Mouse (Mus musculus) liver, embryonic 13.5 days (tissue): ENCODE results near the gene Gm42372. TPM values are rescaled to one million over a fixed set of nuclear protein-coding genes. Genes with fewer than 3 reads are reported as not detected.

ENCODE experiments used
- ATAC-seq: fragments of 200-750 bp; cut with Nextera tagmentation; 2 replicates; pipeline ENCODE4 v1.8.0; 2017; ENCODE audit warnings: low read depth, mild to moderate bottlenecking, moderate number of reproducible peaks, moderate library complexity
- DNase-seq: peaks from one replicate; pipeline ENCODE4 v3.0.0; 2022
- H3K27ac ChIP-seq: fragments of 300-500 bp; sonication (generic); 2 replicates; pipeline ENCODE4 v1.5.1; 2015; ENCODE audit warnings: moderate library complexity, mild to moderate bottlenecking, inconsistent platforms
- H3K27me3 ChIP-seq: fragments of 300-500 bp; sonication (generic); 2 replicates; pipeline ENCODE4 v1.6.1; 2015; ENCODE audit warnings: mild to moderate bottlenecking, inconsistent platforms
- H3K36me3 ChIP-seq: fragments of 300-500 bp; sonication (generic); 2 replicates; pipeline ENCODE4 v1.6.1; 2015; ENCODE audit warnings: mild to moderate bottlenecking, inconsistent platforms
- H3K4me1 ChIP-seq: fragments of 300-500 bp; sonication (generic); replicated peaks from 2 replicates; pipeline ENCODE4 v1.6.1; 2015; ENCODE audit warnings: inconsistent platforms
- H3K4me2 ChIP-seq: fragments of 300-500 bp; sonication (generic); 2 replicates; pipeline ENCODE4 v1.6.1; 2015; ENCODE audit warnings: inconsistent platforms, mild to moderate bottlenecking, moderate library complexity
- H3K4me3 ChIP-seq: fragments of 300-500 bp; sonication (generic); replicated peaks from 2 replicates; pipeline ENCODE4 v1.5.1; 2015; ENCODE audit warnings: mild to moderate bottlenecking, inconsistent platforms
- H3K9ac ChIP-seq: fragments of 300-500 bp; sonication (generic); 2 replicates; pipeline ENCODE4 v1.6.1; 2015; ENCODE audit warnings: mild to moderate bottlenecking, inconsistent platforms
- H3K9me3 ChIP-seq: fragments of 300-500 bp; sonication (generic); replicated peaks from 2 replicates; pipeline ENCODE4 v1.6.1; 2016; ENCODE audit warnings: inconsistent platforms
- WGBS: fragments of 180-500 bp; shearing (Covaris S2); methylation state at CpG from one replicate; pipeline ENCODE4 v1.1.7; 2015; ENCODE audit not compliant: insufficient replicate concordance; 5-methylcytosine and 5-hydroxymethylcytosine counted together
- polyA plus RNA-seq: library from polyadenylated mRNA; unstranded; fragments of >200 nt; fragmentation: Nextera tagmentation; extraction: Ambion mirVana; gene quantifications from 2 replicates; pipeline ENCODE4 v1.2.1, GENCODE M21; 2015

Gene Gm42372
- polyA plus RNA-seq: 0.07 and 0.09 TPM in 2 replicates

DNA sequence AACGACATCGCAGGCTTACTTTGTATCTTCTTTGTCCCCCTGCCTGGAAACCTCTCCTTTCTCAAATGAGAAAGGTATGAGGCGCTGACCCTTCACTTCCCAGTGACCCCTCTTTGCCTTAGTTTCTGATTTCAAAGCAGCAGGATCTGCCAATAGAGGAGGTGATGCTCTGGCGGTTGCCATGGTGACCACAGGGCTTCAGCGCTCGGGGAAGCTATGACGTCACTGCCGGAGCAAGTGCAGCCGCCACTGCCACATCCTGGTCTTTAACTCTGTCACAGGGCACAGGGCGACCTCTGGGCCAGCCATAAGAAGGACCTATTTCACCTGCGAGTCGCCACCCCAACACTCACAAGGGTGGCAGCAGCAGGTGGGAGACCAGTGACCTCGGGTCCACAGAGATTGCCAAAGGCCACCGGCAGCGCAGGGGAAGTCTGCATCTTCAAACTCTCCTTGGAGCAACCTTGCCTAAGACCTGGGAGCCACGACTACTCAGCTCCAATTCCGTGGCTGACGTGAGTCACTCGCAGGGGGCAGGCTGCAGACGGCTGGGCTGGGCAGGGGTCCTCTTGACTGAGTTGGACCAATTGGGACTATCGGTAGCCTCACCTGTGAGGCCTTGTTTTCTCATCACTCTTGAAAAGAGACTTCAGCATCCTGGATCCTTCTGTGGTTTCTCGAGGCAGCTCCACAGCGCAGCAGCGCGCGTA lies at the start of gene Gm42372:
Gene Gm42372 (plus strand): TSS at position 228 of the 710 bp plus-strand sequence.
- Histone ChIP-seq H3K4me3 (no peak within 1 kb of the TSS), H3K4me2 (no peak within 1 kb of the TSS), H3K9ac (no peak within 1 kb of the TSS), H3K27ac (no peak within 1 kb of the TSS), H3K4me1 (peaks cover 28% of the 10 kb centered on the region), H3K36me3 (no peaks in the 10 kb centered on the region), H3K27me3 (no peaks in the 10 kb centered on the region), H3K9me3 (no peaks in the 10 kb centered on the region)
- 38% methylated on average over 26 of the region's 26 CpGs for WGBS
- no peak for ATAC-seq
- no peak for DNase-seq

DNA sequence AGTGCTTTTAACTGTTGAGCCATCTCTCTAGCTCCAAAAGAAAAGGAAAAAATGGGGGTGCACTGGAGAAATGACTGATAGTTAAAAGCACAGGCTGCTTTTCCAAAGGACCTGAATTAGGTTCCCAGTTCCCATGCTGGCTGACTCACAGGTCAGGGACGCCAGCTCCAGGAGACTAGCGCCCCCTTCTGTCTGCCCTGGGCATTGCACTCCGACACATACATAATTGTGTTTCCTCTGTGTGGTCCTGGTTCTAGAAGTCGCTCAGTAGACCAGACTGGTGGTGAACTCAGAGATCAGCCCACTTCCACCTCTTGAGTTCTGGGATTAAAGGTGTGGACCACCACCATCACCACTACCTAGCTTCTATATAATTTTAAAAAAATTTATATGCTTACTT lies 45.6 kb upstream of the Gm42372 start:
- DNase-seq (no peak), ATAC-seq (no peak)
- WGBS: 39% methylated on average over 4 of the region's 4 CpGs
- Histone ChIP-seq H3K27ac (no peak overlapping the region), H3K4me2 (no peak overlapping the region), H3K4me3 (no peak overlapping the region), H3K4me1 (0 out of 2 replicates have a peak, but pooled peaks cover 2% of the 10 kb centered on the region), H3K36me3 (no peaks in the 10 kb centered on the region), H3K27me3 (peaks cover 24% of the 10 kb centered on the region), H3K9ac (no peak overlapping the region), H3K9me3 (no peaks in the 10 kb centered on the region)

DNA sequence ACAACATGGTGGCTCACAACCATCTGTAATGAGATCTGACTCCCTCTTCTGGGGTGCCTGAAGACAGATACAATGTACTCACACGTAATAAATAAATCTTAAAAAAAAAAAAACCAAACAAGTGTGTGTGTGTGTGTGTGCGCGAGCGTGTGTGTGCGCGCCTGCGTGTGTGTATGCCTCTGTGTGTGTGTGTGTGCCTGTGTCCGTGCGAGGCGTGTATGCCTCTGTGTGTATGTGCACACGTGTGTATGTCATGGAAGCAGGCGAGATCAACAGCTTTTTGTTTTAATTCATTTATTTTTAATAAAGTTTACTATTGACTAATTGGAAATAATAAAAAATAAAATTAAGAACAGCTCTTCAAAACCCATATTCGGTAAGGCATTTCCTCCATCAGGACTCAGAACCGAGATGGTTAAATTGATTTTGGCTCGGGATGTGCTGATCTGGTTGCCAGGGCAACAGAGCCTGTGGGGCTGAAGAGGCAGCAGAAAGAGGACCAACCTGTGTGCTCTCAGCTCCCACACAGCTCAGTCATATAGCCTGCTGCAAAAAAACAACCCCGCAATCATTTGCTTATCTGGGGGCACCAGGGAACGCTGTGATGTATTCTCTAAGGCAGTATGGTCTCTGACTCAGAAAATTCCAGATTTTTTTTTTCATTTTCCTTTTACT lies 44.6 kb upstream of the Gm42372 start:
- no peak overlapping the region for H3K9ac ChIP-seq
- H3K4me2 ChIP-seq: no peak overlapping the region
- H3K27ac ChIP-seq: no peak overlapping the region
- no peak for ATAC-seq
- WGBS: 58% methylated on average over 17 of the region's 17 CpGs
- H3K4me1 ChIP-seq: no peaks in the 10 kb centered on the region
- DNase-seq: no peak
- no peaks in the 10 kb centered on the region for H3K36me3 ChIP-seq
- H3K4me3 ChIP-seq: no peak overlapping the region
- H3K9me3 ChIP-seq: no peaks in the 10 kb centered on the region
- peaks cover 33% of the 10 kb centered on the region for H3K27me3 ChIP-seq

DNA sequence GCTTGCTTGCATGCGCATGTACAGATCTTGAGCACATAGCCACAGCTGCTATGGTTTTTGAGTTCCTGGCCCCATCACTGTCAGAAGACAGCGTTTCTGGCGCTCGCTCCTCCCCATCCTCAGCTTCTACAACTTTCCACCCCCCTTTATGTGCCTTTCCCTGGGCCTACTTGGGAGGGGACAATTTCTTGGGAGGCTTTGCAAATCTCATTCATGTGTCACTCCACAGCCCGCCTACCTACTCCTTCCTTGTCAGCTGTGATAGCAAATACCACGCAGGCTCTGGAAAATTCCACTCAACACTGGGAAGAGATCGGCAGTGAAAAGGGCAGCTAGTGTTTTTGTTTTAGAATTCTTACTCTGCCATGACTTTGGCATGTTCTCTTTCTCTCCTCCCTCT lies 42.6 kb upstream of the Gm42372 start:
- Histone ChIP-seq H3K9ac (no peak overlapping the region), H3K36me3 (no peaks in the 10 kb centered on the region), H3K4me2 (no peak overlapping the region), H3K27me3 (peaks cover 49% of the 10 kb centered on the region), H3K4me3 (no peak overlapping the region), H3K27ac (no peak overlapping the region), H3K9me3 (no peaks in the 10 kb centered on the region), H3K4me1 (0 out of 2 replicates have a peak, but pooled peaks cover 6% of the 10 kb centered on the region)
- 53% methylated on average over 7 of the region's 7 CpGs for WGBS
- DNase-seq (no peak), ATAC-seq (no peak)

DNA sequence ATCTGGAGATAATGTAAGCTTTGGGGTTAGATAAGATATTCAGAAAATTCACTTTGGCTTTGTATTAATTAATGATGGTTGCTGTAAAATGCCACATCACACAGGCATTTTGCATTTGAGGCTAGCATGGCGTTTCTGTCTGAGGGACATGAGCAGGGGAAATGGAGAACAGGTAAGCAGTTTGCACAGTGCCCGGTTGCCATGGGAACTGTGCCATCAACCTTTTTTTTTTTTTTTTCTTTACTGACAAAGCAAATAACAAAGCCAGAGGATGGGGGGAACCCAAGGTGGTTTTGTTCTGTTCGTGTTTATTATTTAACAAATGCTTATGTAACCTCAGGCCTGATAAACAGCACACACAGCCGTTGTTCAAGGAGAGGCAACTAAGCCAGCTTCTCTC lies 40.0 kb upstream of the Gm42372 start:
- WGBS: 45% methylated on average over 4 of the region's 4 CpGs
- Histone ChIP-seq H3K27ac (no peak overlapping the region), H3K9me3 (no peaks in the 10 kb centered on the region), H3K4me1 (peaks cover 17% of the 10 kb centered on the region; the same call in 1 of the 2 replicates), H3K4me3 (no peak overlapping the region), H3K27me3 (peaks cover 74% of the 10 kb centered on the region), H3K4me2 (no peak overlapping the region), H3K36me3 (no peaks in the 10 kb centered on the region), H3K9ac (no peak overlapping the region)
- ATAC-seq (no peak), DNase-seq (no peak)

DNA sequence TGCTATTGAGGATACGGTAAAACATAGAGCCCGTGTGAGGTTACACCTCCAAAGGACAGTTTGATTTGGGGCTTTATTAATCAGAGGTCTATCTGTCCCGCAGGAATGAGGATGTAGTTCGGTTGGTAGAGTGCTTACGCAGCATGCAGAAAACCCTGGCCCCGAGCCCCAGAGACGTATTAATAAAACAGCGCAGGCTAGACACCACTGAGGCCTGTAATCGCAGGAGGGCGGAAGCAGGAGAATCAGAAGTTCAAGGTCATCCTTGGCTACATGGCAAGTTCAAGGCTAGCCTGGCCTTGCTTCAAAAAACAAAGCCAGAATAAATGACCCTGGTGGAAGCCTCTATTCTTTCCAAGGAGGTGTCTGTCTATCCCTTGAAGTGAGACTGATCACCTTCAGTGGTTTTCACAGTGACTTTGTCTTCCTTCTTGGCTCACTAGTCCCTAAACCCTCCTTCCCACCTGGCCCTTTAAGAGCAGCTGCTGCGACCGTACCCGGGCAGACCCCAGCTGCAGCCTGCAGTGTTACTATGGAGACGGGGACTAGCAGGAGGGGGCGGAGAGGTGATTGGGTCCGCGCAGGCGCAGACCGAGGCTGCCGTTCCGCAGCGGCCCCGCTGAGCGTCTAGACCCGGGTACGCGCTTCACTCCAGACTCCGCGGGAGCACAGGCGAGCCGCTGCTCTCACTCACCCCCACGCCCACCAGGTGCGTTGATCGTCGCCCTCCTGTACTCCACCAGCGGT lies 38.7 kb upstream of the Gm42372 start, which contains the start of gene Pnmal2:
Gene Pnmal2 (plus strand): TSS at position 622 of the 747 bp plus-strand sequence.
- WGBS: 16% methylated on average over 36 of the region's 36 CpGs
- Histone ChIP-seq H3K9me3 (no peaks in the 10 kb centered on the region), H3K9ac (peak within 1 kb of the TSS; percentile 48; the same call in 1 of the 2 replicates), H3K36me3 (no peaks in the 10 kb centered on the region), H3K4me3 (peak within 1 kb of the TSS; percentile 54), H3K4me1 (peaks cover 17% of the 10 kb centered on the region; the same call in 1 of the 2 replicates), H3K27ac (no peak within 1 kb of the TSS), H3K4me2 (peak within 1 kb of the TSS; percentile 65), H3K27me3 (peaks cover 88% of the 10 kb centered on the region)
- ATAC-seq: peak; percentile 34; the same call in 1 of the 2 replicates
- DNase-seq: no peak

DNA sequence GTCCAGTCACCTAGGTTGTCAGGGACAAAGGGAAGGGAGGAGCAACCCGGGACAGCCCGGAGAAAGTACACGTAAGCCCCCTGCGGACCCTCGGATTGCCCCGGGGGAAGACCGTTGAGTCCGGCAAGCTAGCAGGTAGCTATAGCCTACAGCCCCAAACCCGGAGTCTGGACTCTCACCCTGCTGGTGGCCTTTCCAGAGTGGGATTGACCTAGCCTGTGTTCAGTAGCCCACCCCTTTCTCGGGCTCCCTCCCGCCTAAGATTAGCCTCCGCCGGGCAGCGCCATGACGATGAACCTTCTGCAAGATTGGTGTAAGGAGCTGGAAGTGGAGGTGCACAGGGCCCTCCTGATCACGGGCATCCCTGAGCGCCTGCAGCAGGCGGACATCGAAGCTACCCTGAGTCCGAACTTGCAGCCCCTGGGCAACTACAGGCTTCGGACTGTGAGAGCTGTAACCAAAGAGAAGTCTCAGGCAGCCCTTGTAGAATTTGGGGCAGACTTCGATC lies 38.0 kb upstream of the Gm42372 start:
- Histone ChIP-seq H3K4me3 (peak overlapping the region; percentile 54), H3K9ac (peak overlapping the region; percentile 48; the same call in 1 of the 2 replicates), H3K4me2 (peak overlapping the region; percentile 65), H3K27me3 (peaks cover 92% of the 10 kb centered on the region), H3K9me3 (no peaks in the 10 kb centered on the region), H3K4me1 (peaks cover 21% of the 10 kb centered on the region), H3K36me3 (no peaks in the 10 kb centered on the region), H3K27ac (no peak overlapping the region)
- no peak for ATAC-seq
- no peak for DNase-seq
- 3% methylated on average over 22 of the region's 22 CpGs for WGBS

DNA sequence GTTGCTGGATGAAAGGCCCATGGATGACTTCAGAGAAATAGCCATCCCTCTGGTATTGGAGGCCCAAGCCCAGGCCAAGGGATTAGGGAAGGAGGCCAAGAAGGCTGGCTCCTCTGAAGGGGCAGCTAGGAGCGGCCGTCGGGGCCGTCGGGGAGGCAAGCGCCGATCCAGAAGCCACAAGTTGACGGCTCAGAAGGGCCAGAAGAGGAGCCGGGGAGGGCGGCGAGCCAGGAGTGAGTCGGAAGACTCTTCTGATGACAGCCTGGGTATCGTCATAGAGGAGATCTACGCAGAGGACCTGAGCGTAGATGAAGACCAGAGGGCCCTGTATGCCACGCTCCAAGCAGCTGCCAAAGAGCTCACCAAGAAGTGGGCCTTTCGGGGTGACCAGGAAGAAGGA lies 37.5 kb upstream of the Gm42372 start:
- 9% methylated on average over 17 of the region's 17 CpGs for WGBS
- H3K4me2 ChIP-seq: no peak overlapping the region
- DNase-seq: no peak
- H3K9ac ChIP-seq: no peak overlapping the region
- H3K27ac ChIP-seq: no peak overlapping the region
- no peaks in the 10 kb centered on the region for H3K36me3 ChIP-seq
- no peaks in the 10 kb centered on the region for H3K9me3 ChIP-seq
- ATAC-seq: no peak
- H3K27me3 ChIP-seq: peaks cover 91% of the 10 kb centered on the region
- H3K4me1 ChIP-seq: peaks cover 25% of the 10 kb centered on the region
- 0 out of 2 replicates have a peak overlapping the region, but pooled peaks have one; percentile 54 for H3K4me3 ChIP-seq

DNA sequence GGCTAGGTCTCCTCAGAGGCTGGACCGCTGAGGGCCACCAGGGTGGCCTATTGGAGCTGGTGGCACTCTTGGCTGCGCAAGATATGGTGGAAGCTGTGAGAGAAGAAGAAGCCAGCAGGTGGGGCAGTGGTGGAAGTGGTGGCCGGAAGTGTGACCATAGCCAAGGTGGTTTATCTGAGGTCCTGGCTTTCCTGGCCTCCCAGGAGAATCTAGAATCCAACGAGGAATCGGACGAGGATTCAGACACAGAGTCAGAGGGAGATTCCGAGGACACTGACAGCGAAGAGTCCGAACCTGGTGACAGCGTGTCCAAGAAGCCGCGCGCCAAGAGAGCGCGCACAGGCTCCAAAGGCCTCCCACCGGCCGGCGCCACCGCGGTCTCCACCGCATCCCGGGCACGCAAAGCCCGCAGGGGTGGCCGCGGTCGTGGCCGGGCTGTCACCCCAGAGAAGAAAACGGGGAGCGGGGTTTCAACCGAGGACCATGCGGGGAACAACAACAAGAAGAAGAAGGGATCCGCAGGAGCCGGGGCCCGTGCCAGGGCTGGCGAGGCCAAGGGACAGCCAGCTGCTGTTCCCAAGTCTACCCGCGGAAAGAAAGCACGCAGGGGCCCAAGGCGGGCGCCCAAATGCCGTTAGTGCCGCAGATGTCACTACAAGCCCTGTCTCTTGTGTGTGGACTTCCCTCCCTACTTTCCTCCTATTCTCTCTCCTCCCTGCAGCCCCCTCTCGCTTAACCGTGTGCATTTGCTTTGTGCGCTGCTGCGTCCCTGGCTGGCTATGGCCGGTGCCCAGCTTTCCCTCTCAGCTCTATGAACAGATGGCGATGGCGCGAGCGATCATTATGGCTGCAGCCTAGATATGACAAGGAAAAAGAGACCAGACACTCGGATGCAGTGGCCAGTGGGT lies 36.2 kb upstream of the Gm42372 start:
- Histone ChIP-seq H3K9me3 (no peaks in the 10 kb centered on the region), H3K9ac (no peak overlapping the region), H3K27ac (no peak overlapping the region), H3K36me3 (no peaks in the 10 kb centered on the region), H3K4me1 (peaks cover 29% of the 10 kb centered on the region), H3K4me3 (peak overlapping the region; percentile 15; the same call in 1 of the 2 replicates), H3K27me3 (peaks cover 87% of the 10 kb centered on the region), H3K4me2 (peak overlapping the region; percentile 36)
- DNase-seq: no peak
- no peak for ATAC-seq
- WGBS: 3% methylated on average over 53 of the region's 53 CpGs

DNA sequence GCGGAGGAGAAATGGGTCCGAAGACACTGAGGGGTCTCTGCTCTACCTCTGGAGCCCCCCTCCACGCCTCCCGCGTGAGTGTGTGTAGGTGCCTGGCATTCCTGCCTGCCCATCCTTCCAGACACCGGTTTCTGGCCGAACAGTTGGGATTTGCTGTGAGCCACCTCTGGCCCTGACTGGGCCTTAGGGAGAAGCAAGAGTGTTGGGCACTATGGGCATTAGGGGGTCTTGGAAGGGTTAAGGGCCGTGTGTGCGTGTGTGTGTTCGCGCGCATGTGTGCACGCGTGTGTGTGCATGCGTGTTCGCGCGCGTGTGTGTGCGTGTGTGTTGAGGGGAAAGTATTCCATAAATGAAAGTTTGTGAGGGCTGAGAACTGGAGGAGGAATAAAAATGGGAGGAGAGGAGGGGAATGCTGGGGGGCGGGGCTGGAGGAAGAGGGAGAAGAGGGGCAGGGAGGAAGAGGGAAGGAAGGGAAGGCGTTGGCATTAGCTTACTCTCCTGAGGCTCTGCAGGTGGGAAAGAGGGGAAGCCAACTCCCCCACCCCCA lies 35.5 kb upstream of the Gm42372 start:
- Histone ChIP-seq H3K27me3 (peaks cover 80% of the 10 kb centered on the region), H3K36me3 (no peaks in the 10 kb centered on the region), H3K4me1 (peaks cover 29% of the 10 kb centered on the region), H3K9me3 (no peaks in the 10 kb centered on the region), H3K27ac (no peak overlapping the region), H3K9ac (no peak overlapping the region), H3K4me2 (no peak overlapping the region), H3K4me3 (0 out of 2 replicates have a peak overlapping the region, but pooled peaks have one; percentile 2)
- 17% methylated on average over 21 of the region's 22 CpGs for WGBS
- no peak for ATAC-seq
- DNase-seq: no peak
